Mouse (Mus musculus): ENCODE results near the gene Epn2. TPM values are rescaled to one million over a fixed set of nuclear protein-coding genes. Genes with fewer than 3 reads are reported as not detected.

Gene Epn2
- polyA plus RNA-seq, 1 experiment from 2014 or later, result 31.4 TPM

Other genes starting within 250 kb of the Epn2 start
- not detected in 2 replicates for gene Slc47a2, start 236.8 kb downstream of the Epn2 start, polyA plus RNA-seq (2014; fragmentation: Nextera tagmentation; extraction: Ambion mirVana)
- gene Slc47a1, start 201.3 kb downstream of the Epn2 start, polyA plus RNA-seq (2014; fragmentation: Nextera tagmentation; extraction: Ambion mirVana), result 0.08 TPM in 1 of 2 replicates, not detected in the other
- 1.4 and 1.5 TPM in 2 replicates for gene Rnf112, start 125.6 kb downstream of the Epn2 start, polyA plus RNA-seq (2014; fragmentation: Nextera tagmentation; extraction: Ambion mirVana)
- gene Mfap4, start 94.3 kb downstream of the Epn2 start, polyA plus RNA-seq (2014; fragmentation: Nextera tagmentation; extraction: Ambion mirVana), result 119 and 127 TPM in 2 replicates
- gene Mapk7, start 85.3 kb downstream of the Epn2 start, polyA plus RNA-seq (2014; fragmentation: Nextera tagmentation; extraction: Ambion mirVana), result 70.1 and 76.7 TPM in 2 replicates
- gene B9d1, start 74.5 kb downstream of the Epn2 start, polyA plus RNA-seq (2014; fragmentation: Nextera tagmentation; extraction: Ambion mirVana), result 40.5 and 45.8 TPM in 2 replicates
- 6.6 and 8.5 TPM in 2 replicates for gene Grap, start 73.6 kb upstream of the Epn2 start, polyA plus RNA-seq (2014; fragmentation: Nextera tagmentation; extraction: Ambion mirVana)
- 0.49 and 0.78 TPM in 2 replicates for gene Fam83g, start 104.4 kb upstream of the Epn2 start, polyA plus RNA-seq (2014; fragmentation: Nextera tagmentation; extraction: Ambion mirVana)
- not detected in 2 replicates for gene Slc5a10, start 141.1 kb upstream of the Epn2 start, polyA plus RNA-seq (2014; fragmentation: Nextera tagmentation; extraction: Ambion mirVana)
- 35.3 and 36.1 TPM in 2 replicates for gene Prpsap2, start 182.4 kb upstream of the Epn2 start, polyA plus RNA-seq (2014; fragmentation: Nextera tagmentation; extraction: Ambion mirVana)